Comparison of ENCODE assay signal across 27 mouse cellular contexts in genomic region chr17:52691988-52692387, GRCm38 (mm10).
DNase-seq lines count a peak whose midpoint lies in the region; ATAC-seq and TF ChIP-seq lines count a peak whose summit lies in the region.
"Had no signal": no experiment of that assay in that cellular context is flagged by ENCODE, and none has a peak within 500 bp of the region (broad histone marks: within the 10 kb centered on the region; RNA-seq: fewer than 3 reads in every experiment).

No protein-coding gene starts in this region.

- TF ChIP-seq CTCF in Patski (IDR thresholded peaks at IDR 0.05) = no peak
- no peak for TF ChIP-seq CTCF in left cerebral cortex, adult 2 months (IDR thresholded peaks at IDR 0.05)

- no peaks in the 10 kb centered on the region for H3K27me3 ChIP-seq in Patski
- H3K27me3 ChIP-seq in heart, embryonic 12.5 days (replicated peaks) = no peaks in the 10 kb centered on the region
- H3K27me3 ChIP-seq: CH12.LX; embryonic facial prominence, embryonic 12.5 days; forebrain, embryonic 12.5 days had no signal

- 0 out of 2 replicates have a peak, but pooled peaks cover 3% of the 10 kb centered on the region for H3K4me1 ChIP-seq in heart, embryonic 12.5 days (replicated peaks)
- H3K4me1 ChIP-seq: embryonic facial prominence, embryonic 10.5 days; embryonic facial prominence, embryonic 12.5 days; forebrain, embryonic 10.5 days; forebrain, embryonic 12.5 days had no signal

- no peaks in the 10 kb centered on the region for H3K36me3 ChIP-seq in heart, embryonic 12.5 days
- H3K36me3 ChIP-seq: embryonic facial prominence, embryonic 10.5 days; embryonic facial prominence, embryonic 12.5 days; forebrain, embryonic 10.5 days; forebrain, embryonic 12.5 days; G1E had no signal

- POLR2A ChIA-PET in Patski (lab: Charles Lee) = interaction anchor here (0.6 kb wide), 1 partner anchor 30 kb away, joined by 3 read pairs; no protein-coding TSS in a partner anchor

- H3K9me3 ChIP-seq in heart, embryonic 12.5 days (replicated peaks) = peaks cover 7% of the 10 kb centered on the region; the same call in 1 of the 2 replicates
- H3K9me3 ChIP-seq: embryonic facial prominence, embryonic 10.5 days; embryonic facial prominence, embryonic 12.5 days; forebrain, embryonic 10.5 days; forebrain, embryonic 12.5 days had no signal

- peak; percentile 60 for DNase-seq in 3T3-L1 (ENCODE audit: low read depth, low spot score)
- DNase-seq in Muller cell, postnatal 12 days (ENCODE audit: inconsistent ontology term) = peak; percentile 75
- peak; percentile 30 for DNase-seq in Patski (ENCODE audit: low read depth, low spot score)
- peak; percentile 19 for DNase-seq in ZHBTc4 (ENCODE audit: low read depth, low spot score)
- no peak for DNase-seq in left cerebral cortex, adult 2 months (ENCODE audit: extremely low spot score in 1 of 2, low spot score in 2 of 2)
- no peak for DNase-seq in thymus, postnatal 25 days
- DNase-seq in lung, postnatal 36 days = no peak
- DNase-seq: adrenal gland, adult 2 months; adrenal gland, postnatal 10 days; adrenal gland, postnatal 25 days; B cell, adult 2 months; cerebellum, adult 11 months; cerebellum, adult 2 months; cerebellum, adult 9-10 months; cerebellum, postnatal 10 days; cerebellum, postnatal 25 days had no signal

- CTCF ChIA-PET in Patski (lab: Charles Lee) = no interaction called here

- ATAC-seq in Patski = peak; percentile 80
- ATAC-seq in heart, embryonic 12.5 days (ENCODE audit: insufficient number of reproducible peaks, low FRiP score) = no peak
- ATAC-seq: CD4-positive, CD25-positive, alpha-beta regulatory T cell, adult 4 months; forebrain, embryonic 14.5 days; forebrain, embryonic 16.5 days had no signal

- no peak overlapping the region for H3K9ac ChIP-seq in heart, embryonic 12.5 days
- H3K9ac ChIP-seq: embryonic facial prominence, embryonic 12.5 days; forebrain, embryonic 12.5 days had no signal

- in situ Hi-C loops in Patski (cut with MboI; ENCODE audit: low pct_unique_long_range_greater_than_20kb) = no loop called here

- H3K27ac ChIP-seq in heart, embryonic 12.5 days (ENCODE audit: poor library complexity, severe bottlenecking) = no peak overlapping the region
- no peak overlapping the region for H3K27ac ChIP-seq in left cerebral cortex, adult 2 months
- H3K27ac ChIP-seq: embryonic facial prominence, embryonic 10.5 days; embryonic facial prominence, embryonic 12.5 days; forebrain, embryonic 10.5 days; forebrain, embryonic 12.5 days had no signal

- no peak overlapping the region for H3K4me3 ChIP-seq in heart, embryonic 12.5 days
- H3K4me3 ChIP-seq in left cerebral cortex, adult 2 months = no peak overlapping the region
- H3K4me3 ChIP-seq: embryonic facial prominence, embryonic 10.5 days; embryonic facial prominence, embryonic 12.5 days; erythroblast, embryonic 14.5 days; forebrain, embryonic 10.5 days; forebrain, embryonic 12.5 days had no signal

- H3K4me2 ChIP-seq in heart, embryonic 12.5 days = no peak overlapping the region
- H3K4me2 ChIP-seq: embryonic facial prominence, embryonic 12.5 days; forebrain, embryonic 12.5 days had no signal

- intact Hi-C loops in left cerebral cortex, adult 2 months (cut with DNase I) = no loop called here

Comparison
In these comparisons a context has a peak if more than half of its experiments do, and no peak if none do; other contexts are left out.
1. DNase-seq: peak in 3T3-L1 (single experiment), Muller cell, postnatal 12 days (single experiment), Patski (single experiment) and ZHBTc4 (single experiment); none in left cerebral cortex, adult 2 months (0 of 2), thymus, postnatal 25 days (single experiment) and lung, postnatal 36 days (single experiment).